In genomic region chr8:110168046-110168445, GRCm38 (mm10) we compare ENCODE assay signal across 8 mouse cellular contexts. TPM values are rescaled to one million over a fixed set of nuclear protein-coding genes. Genes with fewer than 3 reads are reported as not detected.
DNase-seq lines count a peak whose midpoint lies in the region; ATAC-seq lines count a peak whose summit lies in the region.

Calb2 (minus strand) TSS chr8:110168210.

- H3K4me1 ChIP-seq in forebrain, embryonic 12.5 days = peaks cover 7% of the 10 kb centered on the region
- peaks cover 8% of the 10 kb centered on the region for H3K4me1 ChIP-seq in hindbrain, embryonic 10.5 days (replicated peaks)

- ATAC-seq in cerebellum, adult (ENCODE audit: insufficient number of reproducible peaks, low FRiP score, low TSS enrichment) = peak; percentile 76
- peak; percentile 91 for ATAC-seq in forebrain, embryonic 12.5 days (ENCODE audit: low FRiP score)

- H3K9ac ChIP-seq in forebrain, embryonic 12.5 days = peak within 1 kb of the TSS; percentile 38; the same call in 1 of the 2 replicates

- peaks cover 42% of the 10 kb centered on the region for H3K27me3 ChIP-seq in forebrain, embryonic 12.5 days
- H3K27me3 ChIP-seq in hindbrain, embryonic 10.5 days (ENCODE audit: insufficient read depth, poor library complexity, severe bottlenecking) = peaks cover 43% of the 10 kb centered on the region

- H3K4me2 ChIP-seq in forebrain, embryonic 12.5 days = peak within 1 kb of the TSS; percentile 50

- H3K9me3 ChIP-seq in forebrain, embryonic 12.5 days = no peaks in the 10 kb centered on the region
- no peaks in the 10 kb centered on the region for H3K9me3 ChIP-seq in hindbrain, embryonic 10.5 days

- H3K27ac ChIP-seq in forebrain, embryonic 12.5 days = no peak within 1 kb of the TSS
- 0 out of 2 replicates have a peak within 1 kb of the TSS, but pooled peaks have one; percentile 35 for H3K27ac ChIP-seq in hindbrain, embryonic 10.5 days

- WGBS in forebrain, embryonic 12.5 days = under 1% methylated on average over 33 of the region's 33 CpGs
- WGBS in hindbrain, embryonic 10.5 days = under 1% methylated on average over 33 of the region's 33 CpGs

- H3K36me3 ChIP-seq in forebrain, embryonic 12.5 days (replicated peaks) = no peaks in the 10 kb centered on the region
- no peaks in the 10 kb centered on the region for H3K36me3 ChIP-seq in hindbrain, embryonic 10.5 days

- peak; percentile 70 for DNase-seq in WW6 (ENCODE audit: low read depth, low spot score)
- peak; percentile 77 for DNase-seq in hindbrain, embryonic 10.5 days (ENCODE audit: low spot score)
- DNase-seq in layer of hippocampus, postnatal 10 days (ENCODE audit: low spot score in 2 of 2) = peak; percentile 86 to 92
- DNase-seq in lung, postnatal 10 days = peak; percentile 53
- DNase-seq in retina, postnatal 7 days (ENCODE audit: low read depth, low spot score) = peak; percentile 60
- no peak for DNase-seq in T-cell, adult 2 months (ENCODE audit: low spot score)

- peak within 1 kb of the TSS; percentile 25 for H3K4me3 ChIP-seq in forebrain, embryonic 12.5 days (replicated peaks)
- peak within 1 kb of the TSS; percentile 44 for H3K4me3 ChIP-seq in hindbrain, embryonic 10.5 days

RNA-seq across cellular contexts. Expression of gene Calb2, which starts in this region (rescaled TPM):
- polyA plus RNA-seq in forebrain, embryonic 12.5 days (2016; fragmentation: Nextera tagmentation; extraction: Ambion mirVana) = 31.4 and 42.6 TPM in 2 replicates
- 7.2 and 28.1 TPM in 2 replicates for polyA plus RNA-seq in hindbrain, embryonic 10.5 days (2016; fragmentation: Nextera tagmentation; extraction: Ambion mirVana)
- 100 to 1,000 TPM; 106 to 116 TPM for total RNA-seq in layer of hippocampus, postnatal 10 days (2021)
